Mouse (Mus musculus) small intestine, adult 2 months (tissue): ENCODE results near the gene Gm20388.

Experiments used
- CTCF ChIP-seq: fragments of 200-500 bp; IDR thresholded peaks from 2 replicates; pipeline ENCODE4 v1.5.1; 2012; ENCODE audit warnings: low read depth, mild to moderate bottlenecking, control low read depth, inconsistent platforms, low read length, moderate library complexity, mixed read lengths; ENCODE audit not compliant: insufficient replicate concordance, insufficient read length; ENCODE audit errors: extremely low read depth
- POLR2A ChIP-seq: fragments of 200-500 bp; IDR thresholded peaks from 2 replicates; pipeline ENCODE4 v1.6.1; 2012; ENCODE audit warnings: low read depth, mild to moderate bottlenecking, control low read depth, inconsistent platforms, low read length, moderate library complexity

DNA sequence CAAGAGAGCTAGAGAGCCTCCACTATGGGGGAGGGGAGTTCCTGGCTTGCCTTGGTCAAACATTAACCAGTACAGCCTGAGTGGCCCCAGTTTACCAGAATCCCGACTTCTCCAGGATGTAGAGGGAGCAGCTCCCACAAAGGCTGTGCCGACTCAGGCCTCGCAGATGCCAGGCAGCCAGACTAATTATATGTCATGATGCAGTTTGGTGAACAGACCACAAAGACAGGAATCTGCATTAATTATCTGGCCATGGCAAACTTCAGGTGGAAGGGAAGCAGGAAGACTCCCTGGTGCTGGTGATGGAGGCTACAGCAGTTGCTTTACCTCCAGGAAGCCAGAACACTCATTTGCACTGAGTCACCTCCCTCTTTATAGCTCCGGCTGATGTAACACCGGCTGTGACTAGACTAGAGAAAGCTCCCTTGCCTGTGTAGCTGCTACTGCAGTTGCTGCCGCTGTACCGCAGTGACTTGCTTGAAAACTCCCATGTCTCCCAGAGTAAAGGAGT, 1987.3 kb downstream of the Gm20388 start:
- TF ChIP-seq CTCF (no peak), POLR2A (no peak)
